Mouse (Mus musculus) MEL (cell line): Measurements from ENCODE around the gene 5730455P16Rik. TPM values are rescaled to one million over a fixed set of nuclear protein-coding genes. Genes with fewer than 3 reads are reported as not detected.
A peak's percentile ranks its signal among the peaks of the same experiment; 100 is the strongest.

Experiments used
- DNase-seq: peaks from one replicate; pipeline ENCODE4 v3.0.0; 2011; ENCODE audit warnings: low read depth, low spot score
- H3K27ac ChIP-seq: 2 replicates; pipeline ENCODE4 v1.5.1; 2012; ENCODE audit warnings: low read depth, mild to moderate bottlenecking, control low read depth, low read length, moderate library complexity; ENCODE audit not compliant: control insufficient read depth
- H3K27me3 ChIP-seq, 2 experiments: fragments of 150-350 bp in 1 of 2; sonication (generic) in 1 of 2; 2 replicates each; pipeline ENCODE4 v1.6.1; 2012; ENCODE audit warnings: low read length in 2 of 2, mild to moderate bottlenecking in 2 of 2, improper control_type of control experiment in 1 of 2, moderate library complexity in 1 of 2; ENCODE audit not compliant: insufficient read depth in 2 of 2, control insufficient read depth in 1 of 2
- H3K36me3 ChIP-seq, 2 experiments: 2 replicates each; pipeline ENCODE4 v1.6.1; 2012 to 2014; ENCODE audit warnings: low read length in 2 of 2, improper control_type of control experiment in 1 of 2, inconsistent platforms in 1 of 2, mild to moderate bottlenecking in 1 of 2; ENCODE audit not compliant: insufficient read depth in 2 of 2, control insufficient read depth in 1 of 2
- H3K4me1 ChIP-seq, 2 experiments: fragments of 150-350 bp in 1 of 2; sonication (generic) in 1 of 2; 2 replicates each; pipeline ENCODE4 v1.6.1; 2012; ENCODE audit warnings: low read length in 2 of 2, improper control_type of control experiment in 1 of 2, mild to moderate bottlenecking in 1 of 2; ENCODE audit not compliant: insufficient read depth in 2 of 2, control insufficient read depth in 1 of 2
- H3K4me3 ChIP-seq, 2 experiments: fragments of 150-350 bp in 1 of 2; sonication (generic) in 1 of 2; 2 replicates each; pipeline ENCODE4 v1.5.1; 2012; ENCODE audit warnings: low read depth in 2 of 2, low read length in 2 of 2, mild to moderate bottlenecking in 2 of 2, moderate library complexity in 2 of 2, control low read depth in 1 of 2, improper control_type of control experiment in 1 of 2; ENCODE audit not compliant: control insufficient read depth in 1 of 2, insufficient read depth in 1 of 2
- H3K79me2 ChIP-seq: 2 replicates; pipeline ENCODE4 v1.6.1; 2012; ENCODE audit warnings: mild to moderate bottlenecking, low read length, moderate library complexity; ENCODE audit not compliant: control insufficient read depth, poor library complexity, insufficient read depth
- H3K9ac ChIP-seq: 2 replicates; pipeline ENCODE4 v1.6.1; 2012; ENCODE audit warnings: low read depth, mild to moderate bottlenecking, control low read depth, low read length, moderate library complexity; ENCODE audit not compliant: control insufficient read depth, poor library complexity, severe bottlenecking
- H3K9me3 ChIP-seq: fragments of 150-350 bp; sonication (generic); replicated peaks from 2 replicates; pipeline ENCODE4 v1.6.1; 2012; ENCODE audit warnings: mild to moderate bottlenecking, low read length, improper control_type of control experiment, moderate library complexity; ENCODE audit not compliant: insufficient read depth
- CHD1 ChIP-seq: IDR thresholded peaks from 2 replicates; pipeline ENCODE4 v1.6.1; 2012; ENCODE audit warnings: low read depth, mild to moderate bottlenecking, inconsistent platforms, low read length, improper control_type of control experiment
- CHD2 ChIP-seq: IDR thresholded peaks from 2 replicates; pipeline ENCODE4 v1.6.1; 2011; ENCODE audit warnings: low read length, improper control_type of control experiment
- CTCF ChIP-seq, 3 experiments: IDR thresholded peaks in 2 of 3; conservative IDR thresholded peaks in 1 of 3; 2 replicates each; pipeline ENCODE4 v1.5.1; 2011 to 2012; ENCODE audit warnings: low read length in 3 of 3, low read depth in 2 of 3, mild to moderate bottlenecking in 2 of 3, improper control_type of control experiment in 1 of 3, inconsistent platforms in 1 of 3, mixed read lengths in 1 of 3, moderate library complexity in 1 of 3; ENCODE audit not compliant: control insufficient read depth in 1 of 3, insufficient read depth in 1 of 3, poor library complexity in 1 of 3, severe bottlenecking in 1 of 3
- E2F4 ChIP-seq: IDR thresholded peaks from 2 replicates; pipeline ENCODE4 v1.6.1; 2011; ENCODE audit warnings: low read depth, low read length, improper control_type of control experiment, borderline replicate concordance
- ELF1 ChIP-seq: IDR thresholded peaks from 2 replicates; pipeline ENCODE4 v1.6.1; 2014; ENCODE audit warnings: low read depth, mild to moderate bottlenecking, inconsistent platforms, low read length, improper control_type of control experiment, moderate library complexity
- EP300 ChIP-seq, 2 experiments: IDR thresholded peaks; 2 replicates each; pipeline ENCODE4 v1.6.1; 2011; ENCODE audit warnings: improper control_type of control experiment in 2 of 2, low read length in 2 of 2, low read depth in 1 of 2, mild to moderate bottlenecking in 1 of 2
- ETS1 ChIP-seq: IDR thresholded peaks from 2 replicates; pipeline ENCODE4 v1.6.1; 2012; ENCODE audit warnings: low read depth, mild to moderate bottlenecking, inconsistent platforms, low read length, improper control_type of control experiment, moderate library complexity
- GATA1 ChIP-seq: IDR thresholded peaks from 2 replicates; pipeline ENCODE4 v1.6.1; 2011; ENCODE audit warnings: low read depth, low read length, improper control_type of control experiment
- HCFC1 ChIP-seq: IDR thresholded peaks from 2 replicates; pipeline ENCODE4 v1.6.1; 2012; ENCODE audit warnings: low read depth, mild to moderate bottlenecking, inconsistent platforms, low read length, improper control_type of control experiment, moderate library complexity
- JUND ChIP-seq: IDR thresholded peaks from 2 replicates; pipeline ENCODE4 v1.6.1; 2011; ENCODE audit warnings: low read depth, mild to moderate bottlenecking, improper control_type of control experiment, low read length
- MAZ ChIP-seq: IDR thresholded peaks from 2 replicates; pipeline ENCODE4 v1.6.1; 2012; ENCODE audit warnings: low read depth, mild to moderate bottlenecking, inconsistent platforms, low read length, improper control_type of control experiment
- MEF2A ChIP-seq: IDR thresholded peaks from 2 replicates; pipeline ENCODE4 v1.6.1; 2014; ENCODE audit warnings: low read depth, mild to moderate bottlenecking, inconsistent platforms, low read length, improper control_type of control experiment; ENCODE audit not compliant: poor library complexity, insufficient replicate concordance, severe bottlenecking; ENCODE audit errors: extremely low read depth
- MXI1 ChIP-seq: IDR thresholded peaks from 2 replicates; pipeline ENCODE4 v1.6.1; 2011; ENCODE audit warnings: mild to moderate bottlenecking, low read depth, low read length, improper control_type of control experiment
- MYB ChIP-seq: IDR thresholded peaks from 2 replicates; pipeline ENCODE4 v1.6.1; 2011; ENCODE audit warnings: mild to moderate bottlenecking, low read depth, low read length, improper control_type of control experiment
- MYC ChIP-seq: IDR thresholded peaks from 2 replicates; pipeline ENCODE4 v1.6.1; 2011; ENCODE audit warnings: low read depth, mild to moderate bottlenecking, low read length, improper control_type of control experiment, moderate library complexity
- NELFE ChIP-seq: IDR thresholded peaks from 2 replicates; pipeline ENCODE4 v1.6.1; 2011; ENCODE audit warnings: low read depth, low read length, improper control_type of control experiment
- NRF1 ChIP-seq: IDR thresholded peaks from 2 replicates; pipeline ENCODE4 v1.6.1; 2014; ENCODE audit warnings: low read depth, mild to moderate bottlenecking, inconsistent platforms, low read length, improper control_type of control experiment, moderate library complexity; ENCODE audit not compliant: poor library complexity, insufficient read depth, severe bottlenecking
- POLR2A ChIP-seq, 2 experiments: IDR thresholded peaks; 2 replicates each; pipeline ENCODE4 v1.6.1; 2011 to 2012; ENCODE audit warnings: low read length in 2 of 2, mild to moderate bottlenecking in 2 of 2, control low read depth in 1 of 2, improper control_type of control experiment in 1 of 2, low read depth in 1 of 2, moderate library complexity in 1 of 2; ENCODE audit not compliant: control insufficient read depth in 1 of 2, insufficient read depth in 1 of 2, poor library complexity in 1 of 2
- POLR2AphosphoS2 ChIP-seq: IDR thresholded peaks from 2 replicates; pipeline ENCODE4 v1.6.1; 2011; ENCODE audit warnings: low read length, improper control_type of control experiment
- POLR2AphosphoS5 ChIP-seq: IDR thresholded peaks from 2 replicates; pipeline ENCODE4 v1.6.1; 2012; ENCODE audit warnings: low read depth, borderline replicate concordance, mild to moderate bottlenecking, inconsistent platforms, low read length, moderate library complexity, mixed read lengths
- RCOR1 ChIP-seq: IDR thresholded peaks from 2 replicates; pipeline ENCODE4 v1.6.1; 2012; ENCODE audit warnings: low read depth, mild to moderate bottlenecking, inconsistent platforms, low read length, improper control_type of control experiment
- SIN3A ChIP-seq: IDR thresholded peaks from 2 replicates; pipeline ENCODE4 v1.6.1; 2012; ENCODE audit warnings: low read length, improper control_type of control experiment, inconsistent platforms
- SMC3 ChIP-seq: IDR thresholded peaks from 2 replicates; pipeline ENCODE4 v1.6.1; 2011; ENCODE audit warnings: low read depth, low read length, improper control_type of control experiment
- TAL1 ChIP-seq: IDR thresholded peaks from 2 replicates; pipeline ENCODE4 v1.6.1; 2012; ENCODE audit warnings: mild to moderate bottlenecking, inconsistent platforms, low read length, moderate library complexity, mixed read lengths
- TBP ChIP-seq: IDR thresholded peaks from 2 replicates; pipeline ENCODE4 v1.8.0; 2011; ENCODE audit warnings: low read depth, low read length, improper control_type of control experiment
- TCF12 ChIP-seq: IDR thresholded peaks from 2 replicates; pipeline ENCODE4 v1.6.1; 2014; ENCODE audit warnings: low read depth, mild to moderate bottlenecking, inconsistent platforms, low read length, improper control_type of control experiment, moderate library complexity
- UBTF ChIP-seq: IDR thresholded peaks from 2 replicates; pipeline ENCODE4 v1.6.1; 2012; ENCODE audit warnings: low read depth, mild to moderate bottlenecking, inconsistent platforms, low read length, improper control_type of control experiment, moderate library complexity, borderline replicate concordance; ENCODE audit not compliant: insufficient read depth
- ZKSCAN1 ChIP-seq: IDR thresholded peaks from 2 replicates; pipeline ENCODE4 v1.6.1; 2012; ENCODE audit warnings: low read depth, mild to moderate bottlenecking, inconsistent platforms, low read length, improper control_type of control experiment, moderate library complexity
- ZMIZ1 ChIP-seq: IDR thresholded peaks from 2 replicates; pipeline ENCODE4 v1.6.1; 2012; ENCODE audit warnings: low read depth, mild to moderate bottlenecking, inconsistent platforms, low read length, improper control_type of control experiment, moderate library complexity
- ZNF384 ChIP-seq: IDR thresholded peaks from 2 replicates; pipeline ENCODE4 v1.6.1; 2012; ENCODE audit warnings: low read depth, mild to moderate bottlenecking, inconsistent platforms, low read length, improper control_type of control experiment
- polyA plus RNA-seq, 2 experiments: library from polyadenylated mRNA; stranded (reverse) in 1 of 2; unstranded in 1 of 2; fragments of >175 nt in 1 of 2; fragments of >200 nt in 1 of 2; gene quantifications; 2 replicates each; pipeline versions ENCODE4 v1.2.1 to v1.2.4; 2012; ENCODE audit warnings: low replicate concordance in 2 of 2, low read depth in 1 of 2; ENCODE audit not compliant: insufficient read length in 2 of 2, insufficient read depth in 1 of 2, missing spikeins in 1 of 2
- total RNA-seq: library from RNA; depleted of rRNA; stranded (reverse); fragments of 300-350 nt; gene quantifications from 2 replicates; pipeline ENCODE4 v1.2.3, GENCODE M21; 2012

Gene 5730455P16Rik
- total and polyA plus RNA-seq, 3 experiments, result 9.5 to 10.1 TPM; not detected in 1

GRCm38 (mm10) chr11:80384461-80384860 is 6.6 kb upstream of the 5730455P16Rik start:
- TF ChIP-seq CHD2 (no peak), POLR2A (IDR thresholded peaks at IDR 0.05; ENCODE audit: control insufficient read depth in 1 of 2, insufficient read depth in 1 of 2, low read depth in 1 of 2, low read length in 2 of 2, poor library complexity in 1 of 2) (peak in 1 of 2 experiments; percentile 14; a peak in 1 of 4 replicates), MXI1 (peak; percentile 48; the same call in 1 of the 2 replicates), E2F4 (no peak), ETS1 (peak; percentile 23; the same call in 1 of the 2 replicates), SIN3A (no peak; the same call in 1 of the 2 replicates), RCOR1 (peak; percentile 16; the same call in 1 of the 2 replicates), MEF2A (no peak)
- no peaks in the 10 kb centered on the region for H3K9me3 ChIP-seq
- DNase-seq, result peak; percentile 54
- H3K79me2 ChIP-seq, result peaks cover 58% of the 10 kb centered on the region
- H3K9ac ChIP-seq, result peak overlapping the region; percentile 88
- peak overlapping the region; percentile 75 to 78 for H3K4me3 ChIP-seq
- peak overlapping the region; percentile 44 for H3K27ac ChIP-seq
- H3K27me3 ChIP-seq, result no peaks in the 10 kb centered on the region
- H3K4me1 ChIP-seq, result peaks cover 18 to 22% of the 10 kb centered on the region in 2 experiments
- H3K36me3 ChIP-seq, result peaks cover 42 to 44% of the 10 kb centered on the region in 2 experiments

- H3K4me3 ChIP-seq, result peak overlapping the region; percentile 75 to 85
- no peaks in the 10 kb centered on the region for H3K9me3 ChIP-seq
- H3K36me3 ChIP-seq, result peaks cover 34 to 38% of the 10 kb centered on the region in 2 experiments
- H3K27me3 ChIP-seq, result no peaks in the 10 kb centered on the region
- peaks cover 53% of the 10 kb centered on the region for H3K79me2 ChIP-seq
- peak overlapping the region; percentile 88 for H3K9ac ChIP-seq
- DNase-seq, result peak; percentile 92
- peak overlapping the region; percentile 98 for H3K27ac ChIP-seq
- peaks cover 16% of the 10 kb centered on the region in 2 experiments for H3K4me1 ChIP-seq
- no peak for TF ChIP-seq JUND
- peak; percentile 56; the same call in 1 of the 2 replicates for TF ChIP-seq HCFC1
- no peak for TF ChIP-seq ZMIZ1
- no peak for TF ChIP-seq CHD2
- peak; percentile 25; the same call in 1 of the 2 replicates for TF ChIP-seq TAL1
- TF ChIP-seq POLR2AphosphoS5, result no peak
- peak; percentile 91 for TF ChIP-seq TCF12
- TF ChIP-seq POLR2AphosphoS2, result no peak
- 0 out of 2 replicates have a peak, but pooled peaks have one; percentile 35 for TF ChIP-seq MYC
- peak; percentile 84 to 95 for TF ChIP-seq EP300 (IDR thresholded peaks at IDR 0.05; ENCODE audit: low read depth in 1 of 2, low read length in 2 of 2)
- TF ChIP-seq ZNF384, result peak; percentile 98
- peak; percentile 71; the same call in 1 of the 2 replicates for TF ChIP-seq ELF1
- peak; percentile 86; the same call in 1 of the 2 replicates for TF ChIP-seq TBP
- no peak for TF ChIP-seq NRF1
- TF ChIP-seq ZKSCAN1, result no peak
- TF ChIP-seq SMC3, result no peak
- TF ChIP-seq MEF2A, result no peak
- TF ChIP-seq GATA1, result peak; percentile 89
- 0 out of 2 replicates have a peak, but pooled peaks have one; percentile 43 for TF ChIP-seq UBTF
- peak; percentile 72; the same call in 1 of the 2 replicates for TF ChIP-seq SIN3A
- peak; percentile 83 for TF ChIP-seq ETS1
- no peak for TF ChIP-seq NELFE
- TF ChIP-seq CHD1, result no peak; the same call in none of the 2 replicates
- no peak for TF ChIP-seq CTCF (IDR thresholded peaks at IDR 0.05 in 2 of 3, conservative IDR thresholded peaks at IDR 0.05 in 1 of 3; ENCODE audit: control insufficient read depth in 1 of 3, insufficient read depth in 1 of 3, low read depth in 2 of 3, low read length in 3 of 3, poor library complexity in 1 of 3, severe bottlenecking in 1 of 3)
- peak; percentile 69 for TF ChIP-seq MAZ
- no peak for TF ChIP-seq E2F4
- TF ChIP-seq MYB, result peak; percentile 92
Measured at GRCm38 (mm10) chr11:80383626-80384046, 5.8 kb upstream of the 5730455P16Rik start.
